Mouse (Mus musculus) right cerebral cortex, adult 2 months (tissue): ENCODE data around the gene Zfp790.
"Not testable (repeated sequence)": the region's sequence is repeated elsewhere in the genome, so short reads cannot be mapped to it uniquely, and the experiment has no call there.

Source experiments
- DNase-seq, 2 experiments: peaks; one replicate each; pipeline ENCODE4 v3.0.0; 2021 to 2022; ENCODE audit warnings: low spot score in 2 of 2

Gene Zfp790

DNA sequence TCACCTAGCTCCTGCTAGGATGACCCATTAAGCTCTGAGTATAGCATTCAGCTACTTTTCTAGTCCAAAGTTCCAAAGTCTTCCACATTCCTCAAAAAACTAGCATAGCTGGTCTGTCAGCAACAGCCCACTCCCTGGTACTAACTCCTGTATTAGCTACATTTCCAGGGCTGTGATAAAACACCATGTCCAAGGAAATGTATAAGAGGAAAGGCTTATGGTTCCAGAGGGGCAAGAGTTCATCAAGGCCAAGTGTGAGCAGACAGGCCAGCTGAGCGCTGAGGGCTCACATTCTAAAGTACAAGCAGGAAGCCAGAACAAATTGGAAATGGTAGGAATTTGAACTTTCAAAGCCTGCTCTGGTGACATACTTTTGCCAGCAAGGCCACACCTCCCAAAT lies 26.2 kb downstream of the Zfp790 start:
- no peak for DNase-seq

GRCm38 (mm10) chr7:29844616-29845015 lies 28.7 kb downstream of the Zfp790 start:
- DNase-seq = no peak

GRCm38 (mm10) chr7:29852831-29853218 lies 36.9 kb downstream of the Zfp790 start:
- DNase-seq = no peak

DNA sequence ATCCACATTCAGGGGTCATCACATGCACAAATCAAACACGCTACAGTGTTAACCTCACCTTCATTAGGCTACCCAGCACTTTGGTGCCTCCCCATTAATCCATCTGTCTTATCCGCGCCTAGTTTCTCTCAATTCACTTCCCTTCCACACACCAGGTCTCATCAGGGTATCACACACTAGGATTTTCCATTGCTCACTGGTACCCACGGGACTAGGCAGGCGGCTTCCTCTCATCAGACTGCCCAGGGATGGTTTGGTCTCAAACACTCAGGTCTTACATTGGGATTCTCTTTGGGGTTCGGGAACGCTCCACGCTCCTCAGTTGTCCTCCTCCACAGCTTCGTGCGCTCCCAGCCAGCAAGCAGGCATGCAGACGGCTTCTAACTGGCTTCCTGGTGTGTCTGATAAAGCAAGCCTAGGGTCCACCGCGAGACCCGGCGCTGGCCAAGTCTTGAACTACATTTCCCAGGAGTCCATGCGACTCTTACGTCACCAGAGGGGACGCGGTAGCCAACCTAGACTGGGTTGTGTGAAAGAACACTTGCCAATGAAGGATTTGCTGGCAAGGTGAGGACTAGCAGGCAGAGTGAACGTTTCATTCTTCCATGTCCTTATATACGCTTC lies 37.4 kb downstream of the Zfp790 start, which contains the start of gene Zfp940:
TSS of gene Zfp940 (minus strand) at position 451 of the 624 bp plus-strand sequence.
- DNase-seq = peak; percentile 93 to 95

DNA sequence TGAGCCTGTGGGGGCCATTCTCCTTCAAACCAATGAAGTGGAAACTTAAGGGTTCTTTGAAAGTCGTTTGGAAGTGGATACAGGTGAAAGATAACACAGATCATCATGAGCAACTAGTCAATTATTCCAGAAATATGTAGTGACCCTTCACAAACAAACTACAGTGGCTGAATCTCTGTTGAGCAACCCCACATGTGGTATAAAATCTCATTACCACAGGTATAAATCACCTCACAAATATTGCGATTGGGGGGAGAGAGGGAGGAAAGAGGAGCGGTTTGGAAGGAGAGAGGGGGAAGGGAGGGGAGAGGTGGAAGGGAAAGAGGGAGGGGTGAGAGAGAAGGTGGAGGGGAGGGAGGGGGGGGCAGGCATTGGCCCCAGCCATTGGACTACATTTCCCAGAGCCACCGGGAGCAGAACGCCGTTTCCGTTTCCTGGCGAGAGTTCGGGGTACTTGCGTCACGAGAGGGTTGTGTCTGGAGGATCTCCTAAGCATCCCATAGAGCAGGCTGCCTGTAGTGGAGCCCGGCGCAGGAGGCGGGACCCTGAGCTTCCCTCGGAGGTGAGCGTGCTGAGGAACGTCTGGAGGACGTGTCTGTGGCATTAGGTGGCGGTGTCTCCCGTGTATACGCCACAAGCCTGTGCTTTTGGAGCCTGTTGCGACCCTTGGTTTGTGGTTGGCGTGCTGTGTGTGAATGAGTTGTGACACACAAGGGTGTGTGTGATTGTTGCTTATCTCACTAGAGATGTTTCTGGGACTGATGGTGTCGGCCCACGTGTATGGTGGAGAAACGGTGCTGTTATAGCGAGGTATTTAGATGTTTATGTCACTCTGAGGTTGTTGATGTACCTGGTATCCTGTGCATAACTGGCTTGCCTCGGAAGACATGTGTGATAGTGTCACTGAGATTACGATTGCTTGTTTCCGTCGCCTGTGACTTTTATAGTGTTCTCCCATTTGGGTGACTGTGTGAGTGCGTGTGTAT lies 43.9 kb downstream of the Zfp790 start, which contains the start of gene Zfp420:
TSS of gene Zfp420 (plus strand) at position 448 of the 986 bp plus-strand sequence.
- peak; percentile 92 to 94 for DNase-seq

DNA sequence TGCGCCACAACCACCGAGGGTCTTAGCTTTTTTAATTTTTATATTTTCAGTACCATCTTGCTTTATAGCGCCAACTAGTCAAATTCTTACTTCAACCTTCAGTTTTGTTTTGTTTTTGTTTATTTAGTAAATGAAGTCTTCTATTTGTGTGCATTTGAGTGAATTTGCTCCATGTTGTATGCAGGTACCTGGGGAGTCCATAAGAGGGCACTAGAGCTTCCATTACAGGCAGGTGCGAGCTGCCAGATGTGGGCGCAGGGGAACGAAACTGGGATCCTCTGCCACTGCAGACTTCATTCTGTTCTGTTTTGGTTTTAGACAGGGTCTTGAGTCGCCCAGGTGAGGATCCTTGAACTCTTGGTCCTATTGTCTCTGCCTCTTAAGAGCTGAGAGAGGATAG lies 45.7 kb downstream of the Zfp790 start:
- DNase-seq = no peak

DNA sequence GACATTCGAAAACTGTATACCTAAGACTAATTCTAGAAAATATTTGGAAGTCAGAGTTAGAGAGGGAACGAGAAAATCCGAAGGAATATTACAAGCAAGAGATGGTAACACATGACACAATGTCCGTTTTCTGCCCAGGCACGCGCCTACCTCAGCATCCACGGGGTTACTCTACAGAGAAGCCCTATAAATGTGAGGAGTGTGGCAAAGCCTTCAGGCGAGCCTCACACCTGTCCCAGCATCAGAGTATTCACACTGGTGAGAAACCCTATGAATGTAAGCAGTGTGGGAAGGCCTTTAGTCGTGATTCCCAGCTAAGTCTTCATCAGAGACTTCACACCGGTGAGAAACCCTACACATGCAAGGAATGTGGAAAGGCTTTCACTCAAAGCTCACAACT lies 58.3 kb downstream of the Zfp790 start:
- DNase-seq = no peak

DNA sequence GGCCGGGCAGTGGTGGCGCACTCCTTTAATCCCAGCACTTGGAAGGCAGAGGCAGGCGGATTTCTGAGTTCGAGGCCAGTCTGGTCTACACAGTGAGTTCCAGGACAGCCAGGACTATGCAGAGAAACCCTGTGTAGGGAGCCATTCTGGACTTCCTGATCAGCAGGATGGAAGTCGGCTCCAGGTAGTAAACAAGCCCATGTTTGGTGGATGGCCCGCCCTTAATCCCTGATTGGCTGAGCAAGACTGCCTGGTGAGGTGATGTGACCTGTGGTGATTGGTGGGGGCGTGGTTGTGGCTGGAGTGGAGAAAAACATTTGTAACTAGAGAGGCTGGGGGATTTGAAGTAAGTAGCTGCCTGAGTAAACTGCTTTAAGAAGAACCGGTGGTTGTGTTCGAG lies 61.6 kb downstream of the Zfp790 start:
- not testable (repeated sequence) for DNase-seq

GRCm38 (mm10) chr7:29880056-29880455 lies 64.1 kb downstream of the Zfp790 start:
- no peak for DNase-seq
